Mouse (Mus musculus) limb, embryonic 14.5 days (tissue): ENCODE measurements around the gene Cdh4. TPM values are rescaled to one million over a fixed set of nuclear protein-coding genes. Genes with fewer than 3 reads are reported as not detected.

Source experiments
- ATAC-seq: fragments of 200-750 bp; cut with Nextera tagmentation; 2 replicates; pipeline ENCODE4 v1.8.0; 2017; ENCODE audit warnings: low read depth, moderate number of reproducible peaks, moderate TSS enrichment; ENCODE audit not compliant: low FRiP score
- DNase-seq: peaks from one replicate; pipeline ENCODE4 v3.0.0-alpha.2; 2015; ENCODE audit warnings: low spot score
- H3K27ac ChIP-seq: fragments of 300-500 bp; sonication (generic); replicated peaks from 2 replicates; pipeline ENCODE4 v1.5.1; 2014; ENCODE audit warnings: low read depth, mild to moderate bottlenecking, low read length, moderate library complexity, mixed read lengths
- H3K27me3 ChIP-seq: fragments of 300-500 bp; sonication (generic); 2 replicates; pipeline ENCODE4 v1.6.1; 2014; ENCODE audit warnings: low read length, mixed read lengths; ENCODE audit not compliant: control insufficient read depth, insufficient read depth
- H3K36me3 ChIP-seq: fragments of 300-500 bp; sonication (generic); 2 replicates; pipeline ENCODE4 v1.6.1; 2014; ENCODE audit warnings: mild to moderate bottlenecking, low read length, moderate library complexity, mixed read lengths; ENCODE audit not compliant: control insufficient read depth, insufficient read depth
- H3K4me1 ChIP-seq: fragments of 300-500 bp; sonication (generic); 2 replicates; pipeline ENCODE4 v1.6.1; 2014; ENCODE audit warnings: antibody characterized with exemption, low read length, mixed read lengths; ENCODE audit not compliant: control insufficient read depth, insufficient read depth
- H3K4me2 ChIP-seq: fragments of 300-500 bp; sonication (generic); replicated peaks from 2 replicates; pipeline ENCODE4 v1.6.1; 2014; ENCODE audit warnings: low read depth, mild to moderate bottlenecking, low read length, moderate library complexity; ENCODE audit not compliant: severe bottlenecking
- H3K4me3 ChIP-seq: fragments of 300-500 bp; sonication (generic); replicated peaks from 2 replicates; pipeline ENCODE4 v1.5.1; 2014; ENCODE audit warnings: low read length
- H3K9ac ChIP-seq: fragments of 300-500 bp; sonication (generic); 2 replicates; pipeline ENCODE4 v1.6.1; 2014; ENCODE audit warnings: mild to moderate bottlenecking, low read depth, low read length, moderate library complexity; ENCODE audit not compliant: severe bottlenecking
- H3K9me3 ChIP-seq: fragments of 300-500 bp; sonication (generic); 2 replicates; pipeline ENCODE4 v1.6.1; 2016; ENCODE audit warnings: low read length; ENCODE audit not compliant: control insufficient read depth
- POLR2A ChIP-seq: fragments of 200-500 bp; IDR thresholded peaks from 2 replicates; pipeline ENCODE4 v1.8.0; 2012; ENCODE audit warnings: inconsistent platforms, mild to moderate bottlenecking, moderate library complexity, borderline replicate concordance; ENCODE audit not compliant: insufficient read depth, insufficient read length; ENCODE audit errors: extremely low read depth
- WGBS: fragments of 180-500 bp; shearing (Covaris S2); extraction: QIAGEN DNeasy Blood & Tissue Kit; methylation state at CpG from one replicate; pipeline ENCODE4 v1.1.7; 2014; 5-methylcytosine and 5-hydroxymethylcytosine counted together
- polyA plus RNA-seq, 2 experiments: library from polyadenylated mRNA; depleted of rRNA in 1 of 2; stranded (reverse) in 1 of 2; unstranded in 1 of 2; fragments of >200 nt; fragmentation: Nextera tagmentation in 1 of 2; extraction: Ambion mirVana in 1 of 2; gene quantifications; 2 replicates each; pipeline versions ENCODE4 v1.2.1 to v1.2.3; 2012 to 2014

The Cdh4 gene
- polyA plus RNA-seq, 2 experiments = 7.5 to 9.0 TPM

- H3K4me1 ChIP-seq = no peaks in the 10 kb centered on the region
- no peak overlapping the region for H3K4me2 ChIP-seq
- WGBS = 66% methylated on average over 4 of the region's 4 CpGs
- no peaks in the 10 kb centered on the region for H3K36me3 ChIP-seq
- DNase-seq (no peak), ATAC-seq (no peak)
- TF ChIP-seq POLR2A = no peak
- no peak overlapping the region for H3K9ac ChIP-seq
- H3K27ac ChIP-seq = no peak overlapping the region
- H3K9me3 ChIP-seq = no peaks in the 10 kb centered on the region
- no peaks in the 10 kb centered on the region for H3K27me3 ChIP-seq
- no peak overlapping the region for H3K4me3 ChIP-seq
Observed at GRCm38 (mm10) chr2:179722776-179723386, 280.6 kb downstream of the Cdh4 start.

DNA sequence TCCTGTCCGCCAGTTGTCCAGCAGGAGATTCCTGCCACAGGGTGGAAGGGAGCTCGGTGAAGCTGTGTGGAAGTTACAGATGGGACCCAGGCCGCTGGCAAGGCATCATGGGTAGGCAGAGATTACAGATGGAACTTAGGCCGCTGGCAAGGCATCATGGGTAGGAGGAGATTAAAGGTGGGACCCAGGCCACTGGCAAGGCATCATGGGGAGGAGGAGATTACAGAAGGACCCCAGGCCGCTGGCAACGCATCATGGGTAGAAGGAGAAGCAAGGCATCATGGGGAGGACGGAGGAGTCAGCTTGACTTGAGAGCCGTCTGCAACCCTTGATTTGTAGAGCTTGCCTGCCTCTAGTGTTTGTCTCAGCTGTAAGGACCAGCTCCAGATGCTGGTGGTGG lies 281.2 kb downstream of the Cdh4 start:
- 85% methylated on average over 8 of the region's 8 CpGs for WGBS
- no peaks in the 10 kb centered on the region for H3K4me1 ChIP-seq

GRCm38 (mm10) chr2:179729002-179729401 lies 286.8 kb downstream of the Cdh4 start:
- H3K4me3 ChIP-seq = no peak overlapping the region
- peaks cover 17% of the 10 kb centered on the region for H3K4me1 ChIP-seq
- no peaks in the 10 kb centered on the region for H3K9me3 ChIP-seq
- H3K9ac ChIP-seq = no peak overlapping the region
- no peak for DNase-seq
- H3K27me3 ChIP-seq = no peaks in the 10 kb centered on the region
- TF ChIP-seq POLR2A = no peak
- no peaks in the 10 kb centered on the region for H3K36me3 ChIP-seq
- 56% methylated on average over 8 of the region's 8 CpGs for WGBS
- no peak overlapping the region for H3K4me2 ChIP-seq
- ATAC-seq = no peak
- no peak overlapping the region for H3K27ac ChIP-seq

More for the DNA sequence above, 281.2 kb downstream of the Cdh4 start:
- H3K27me3 ChIP-seq = no peaks in the 10 kb centered on the region
- H3K4me2 ChIP-seq = no peak overlapping the region
- no peak overlapping the region for H3K27ac ChIP-seq
- ATAC-seq = no peak
- no peak for DNase-seq
- H3K9ac ChIP-seq = no peak overlapping the region
- no peaks in the 10 kb centered on the region for H3K9me3 ChIP-seq
- TF ChIP-seq POLR2A = no peak
- H3K4me3 ChIP-seq = no peak overlapping the region
- no peaks in the 10 kb centered on the region for H3K36me3 ChIP-seq

GRCm38 (mm10) chr2:179729802-179730201 lies 287.6 kb downstream of the Cdh4 start:
- Histone ChIP-seq H3K27ac (no peak overlapping the region), H3K4me3 (no peak overlapping the region), H3K9me3 (no peaks in the 10 kb centered on the region), H3K27me3 (no peaks in the 10 kb centered on the region), H3K9ac (no peak overlapping the region), H3K4me2 (no peak overlapping the region), H3K36me3 (no peaks in the 10 kb centered on the region), H3K4me1 (peaks cover 19% of the 10 kb centered on the region)
- no peak for DNase-seq
- WGBS = 70% methylated on average over 4 of the region's 4 CpGs
- TF ChIP-seq POLR2A = no peak
- no peak for ATAC-seq

- peak overlapping the region; percentile 23 for H3K4me2 ChIP-seq
- ATAC-seq = peak; percentile 32; the same call in 1 of the 2 replicates
- 14% methylated on average over 16 of the region's 16 CpGs for WGBS
- no peak for TF ChIP-seq POLR2A
- H3K27me3 ChIP-seq = no peaks in the 10 kb centered on the region
- peaks cover 19% of the 10 kb centered on the region for H3K4me1 ChIP-seq
- H3K9ac ChIP-seq = no peak overlapping the region
- no peaks in the 10 kb centered on the region for H3K9me3 ChIP-seq
- H3K4me3 ChIP-seq = no peak overlapping the region
- H3K36me3 ChIP-seq = no peaks in the 10 kb centered on the region
- no peak for DNase-seq
- no peak overlapping the region; the same call in 1 of the 2 replicates for H3K27ac ChIP-seq
Observed at GRCm38 (mm10) chr2:179733141-179733831, 291.1 kb downstream of the Cdh4 start.

- Histone ChIP-seq H3K36me3 (no peaks in the 10 kb centered on the region), H3K27ac (no peak overlapping the region), H3K4me1 (no peaks in the 10 kb centered on the region), H3K4me3 (no peak overlapping the region), H3K4me2 (no peak overlapping the region), H3K9me3 (no peaks in the 10 kb centered on the region), H3K27me3 (no peaks in the 10 kb centered on the region), H3K9ac (no peak overlapping the region)
- WGBS = 100% methylated on average over 1 of the region's 1 CpGs
- no peak for TF ChIP-seq POLR2A
- ATAC-seq (no peak), DNase-seq (no peak)
Observed at GRCm38 (mm10) chr2:179742419-179742818, 300.2 kb downstream of the Cdh4 start.
